ENCODE assay signal across 8 mouse cellular contexts in genomic region chr1:165460360-165460800, GRCm38 (mm10). TPM values are rescaled to one million over a fixed set of nuclear protein-coding genes. Genes with fewer than 3 reads are reported as not detected.
DNase-seq lines count a peak whose midpoint lies in the region; ATAC-seq and TF ChIP-seq lines count a peak whose summit lies in the region.

Gene Dcaf6 (minus strand): TSS chr1:165460475.
Gene Mpc2 (plus strand): TSS chr1:165460637.

- 0 out of 4 replicates have a peak, but pooled peaks of 1 of the 2 experiments have one; percentile 31 for TF ChIP-seq EP300 in MEL (IDR thresholded peaks at IDR 0.05; ENCODE audit: low read depth in 1 of 2, low read length in 2 of 2)

- H3K27ac ChIP-seq in MEL (ENCODE audit: control insufficient read depth, low read depth, low read length), result peak within 1 kb of the TSS; percentile 94
- peak within 1 kb of the TSS; percentile 90 for H3K27ac ChIP-seq in cerebellum, adult 2 months (ENCODE audit: insufficient read depth, low read length)
- H3K27ac ChIP-seq in forebrain, postnatal 0 days (ENCODE audit: low read depth, low read length), result peak within 1 kb of the TSS; percentile 96
- H3K27ac ChIP-seq in lung, embryonic 15.5 days, result peak within 1 kb of the TSS; percentile 96

- peak within 1 kb of the TSS; percentile 93 for H3K9ac ChIP-seq in MEL (ENCODE audit: control insufficient read depth, low read depth, low read length, poor library complexity, severe bottlenecking)
- peak within 1 kb of the TSS; percentile 87 for H3K9ac ChIP-seq in forebrain, postnatal 0 days
- H3K9ac ChIP-seq in lung, embryonic 15.5 days, result peak within 1 kb of the TSS; percentile 78

- under 1% methylated on average over 37 of the region's 37 CpGs for WGBS in cerebellum, adult 2 months
- 0% methylated on average over 28 of the region's 37 CpGs for WGBS in forebrain, postnatal 0 days
- under 1% methylated on average over 37 of the region's 37 CpGs for WGBS in lung, embryonic 15.5 days

- peaks cover 7 to 10% of the 10 kb centered on the region in 2 experiments for H3K4me1 ChIP-seq in MEL (ENCODE audit: control insufficient read depth in 1 of 2, insufficient read depth in 2 of 2, low read length in 2 of 2)
- no peaks in the 10 kb centered on the region for H3K4me1 ChIP-seq in cerebellum, adult 2 months (ENCODE audit: control insufficient read depth, insufficient read depth, low read length)
- H3K4me1 ChIP-seq in forebrain, postnatal 0 days (ENCODE audit: insufficient read depth), result peaks cover 12% of the 10 kb centered on the region
- peaks cover 11% of the 10 kb centered on the region for H3K4me1 ChIP-seq in lung, embryonic 15.5 days

- H3K9me3 ChIP-seq in MEL (replicated peaks; ENCODE audit: insufficient read depth, low read length), result no peaks in the 10 kb centered on the region
- no peaks in the 10 kb centered on the region for H3K9me3 ChIP-seq in forebrain, postnatal 0 days (ENCODE audit: low read length)
- H3K9me3 ChIP-seq in lung, embryonic 15.5 days, result no peaks in the 10 kb centered on the region

- TF ChIP-seq CTCF in MEL (IDR thresholded peaks at IDR 0.05 in 2 of 3, conservative IDR thresholded peaks at IDR 0.05 in 1 of 3; ENCODE audit: control insufficient read depth in 1 of 3, insufficient read depth in 1 of 3, low read depth in 2 of 3, low read length in 3 of 3, poor library complexity in 1 of 3, severe bottlenecking in 1 of 3), result peak in 1 of 3 experiments; percentile 21; a peak in 1 of 6 replicates
- no peak for TF ChIP-seq CTCF in cerebellum, adult 2 months (IDR thresholded peaks at IDR 0.05; ENCODE audit: borderline replicate concordance, insufficient read depth, low read depth, low read length)
- TF ChIP-seq CTCF in forebrain, postnatal 0 days (IDR thresholded peaks at IDR 0.05; ENCODE audit: low read depth), result peak; percentile 68

- peaks cover 0 to 13% of the 10 kb centered on the region in 2 experiments; a peak in 2 of 4 replicates for H3K36me3 ChIP-seq in MEL (ENCODE audit: control insufficient read depth in 1 of 2, insufficient read depth in 2 of 2, low read length in 2 of 2)
- H3K36me3 ChIP-seq in forebrain, postnatal 0 days (ENCODE audit: insufficient read depth), result no peaks in the 10 kb centered on the region
- H3K36me3 ChIP-seq in lung, embryonic 15.5 days, result no peaks in the 10 kb centered on the region

- peaks cover 38% of the 10 kb centered on the region for H3K79me2 ChIP-seq in MEL (ENCODE audit: control insufficient read depth, insufficient read depth, low read length, poor library complexity)

- no peak for TF ChIP-seq RAD21 in MEL (IDR thresholded peaks at IDR 0.05; ENCODE audit: low read depth, low read length)

- ATAC-seq in forebrain, postnatal 0 days, result peak; percentile 95
- ATAC-seq in lung, embryonic 15.5 days (ENCODE audit: borderline replicate concordance, extremely low read depth, low FRiP score, low TSS enrichment), result peak; percentile 93

- peak within 1 kb of the TSS; percentile 95 for H3K4me2 ChIP-seq in forebrain, postnatal 0 days (ENCODE audit: low read depth)
- peak within 1 kb of the TSS; percentile 76 for H3K4me2 ChIP-seq in lung, embryonic 15.5 days

- peak; percentile 68 to 83 for TF ChIP-seq POLR2A in MEL (IDR thresholded peaks at IDR 0.05; ENCODE audit: control insufficient read depth in 1 of 2, insufficient read depth in 1 of 2, low read depth in 1 of 2, low read length in 2 of 2, poor library complexity in 1 of 2)
- TF ChIP-seq POLR2A in cerebellum, adult 2 months (IDR thresholded peaks at IDR 0.05; ENCODE audit: borderline replicate concordance, insufficient read depth, low read length), result peak; percentile 65; the same call in 1 of the 2 replicates

- peak within 1 kb of the TSS; percentile 93 to 96 for H3K4me3 ChIP-seq in MEL (ENCODE audit: control insufficient read depth in 1 of 2, insufficient read depth in 1 of 2, low read depth in 2 of 2, low read length in 2 of 2)
- peak within 1 kb of the TSS; percentile 92 for H3K4me3 ChIP-seq in cerebellum, adult 2 months (replicated peaks; ENCODE audit: insufficient read depth, low read depth, low read length)
- peak within 1 kb of the TSS; percentile 93 for H3K4me3 ChIP-seq in forebrain, postnatal 0 days (ENCODE audit: low read depth, low read length)
- peak within 1 kb of the TSS; percentile 84 for H3K4me3 ChIP-seq in lung, embryonic 15.5 days

- DNase-seq in MEL (ENCODE audit: low read depth, low spot score), result peak; percentile 97
- DNase-seq in cerebellum, adult 2 months, result peak; percentile 99 to 100
- DNase-seq in forebrain, postnatal 0 days, result peak; percentile 100
- peak; percentile 100 for DNase-seq in heart, postnatal 4 days
- peak; percentile 98 to 99 for DNase-seq in layer of hippocampus, adult 8-10 months (ENCODE audit: low spot score in 2 of 2)
- peak; percentile 98 for DNase-seq in ovary, adult 18-20 months (ENCODE audit: low spot score)
- peak; percentile 99 for DNase-seq in thymus, postnatal 0 days (ENCODE audit: low spot score)

- H3K27me3 ChIP-seq in MEL (ENCODE audit: control insufficient read depth in 1 of 2, insufficient read depth in 2 of 2, low read length in 2 of 2), result no peaks in the 10 kb centered on the region
- no peaks in the 10 kb centered on the region for H3K27me3 ChIP-seq in cerebellum, adult 2 months (ENCODE audit: control insufficient read depth, insufficient read depth, low read length)
- H3K27me3 ChIP-seq in forebrain, postnatal 0 days (ENCODE audit: insufficient read depth, low read length), result no peaks in the 10 kb centered on the region
- H3K27me3 ChIP-seq in lung, embryonic 15.5 days, result no peaks in the 10 kb centered on the region

TF ChIP-seq in MEL, 35 proteins besides CTCF, POLR2A, EP300 and RAD21:
- TF ChIP-seq MEF2A (IDR thresholded peaks at IDR 0.05; ENCODE audit: extremely low read depth, insufficient replicate concordance, low read depth, low read length, poor library complexity, severe bottlenecking) (peak; percentile 23; the same call in 1 of the 2 replicates), MAZ (IDR thresholded peaks at IDR 0.05; ENCODE audit: low read depth, low read length) (peak; percentile 99), MYC (IDR thresholded peaks at IDR 0.05; ENCODE audit: low read depth, low read length) (no peak), ZMIZ1 (IDR thresholded peaks at IDR 0.05; ENCODE audit: low read depth, low read length) (peak; percentile 91; the same call in 1 of the 2 replicates), SIN3A (IDR thresholded peaks at IDR 0.05; ENCODE audit: low read length) (peak; percentile 51; the same call in 1 of the 2 replicates), MAFK (IDR thresholded peaks at IDR 0.05; ENCODE audit: borderline replicate concordance, low read depth, low read length) (no peak), USF1 (IDR thresholded peaks at IDR 0.05; ENCODE audit: low read depth, low read length) (no peak), TBP (IDR thresholded peaks at IDR 0.05; ENCODE audit: low read depth, low read length) (peak; percentile 55; the same call in 1 of the 2 replicates), NELFE (IDR thresholded peaks at IDR 0.05; ENCODE audit: low read depth, low read length) (peak; percentile 83), MXI1 (IDR thresholded peaks at IDR 0.05; ENCODE audit: low read depth, low read length) (no peak; the same call in 1 of the 2 replicates), HCFC1 (IDR thresholded peaks at IDR 0.05; ENCODE audit: low read depth, low read length) (peak; percentile 80), TCF12 (IDR thresholded peaks at IDR 0.05; ENCODE audit: low read depth, low read length) (peak; percentile 73; the same call in 1 of the 2 replicates), POLR2AphosphoS2 (IDR thresholded peaks at IDR 0.05; ENCODE audit: low read length) (peak; percentile 52), CHD2 (IDR thresholded peaks at IDR 0.05; ENCODE audit: low read length) (peak; percentile 97), USF2 (IDR thresholded peaks at IDR 0.05; ENCODE audit: borderline replicate concordance in 1 of 2, insufficient read depth in 1 of 2, low read depth in 1 of 2, low read length in 2 of 2) (no peak)

RNA-seq across cellular contexts. Expression of gene Dcaf6, which starts in this region (rescaled TPM):
- total RNA-seq in MEL (2012; rRNA removed), result 8.2 and 8.9 TPM in 2 replicates
- polyA plus RNA-seq in MEL (2012; ENCODE audit: insufficient read depth in 1 of 2, insufficient read length in 2 of 2, low read depth in 1 of 2, low replicate concordance in 2 of 2, missing spikeins in 1 of 2), result 10 to 100 TPM in 1 of 2 experiments, not detected in 1; 17.1 TPM
- 46.6 and 47.7 TPM in 2 replicates for polyA plus RNA-seq in cerebellum, adult 2 months (2012; rRNA removed)
- total RNA-seq in forebrain, postnatal 0 days (2014; rRNA removed), result 43.5 and 45.7 TPM in 2 replicates
- polyA plus RNA-seq in forebrain, postnatal 0 days (2015; fragmentation: Nextera tagmentation; extraction: Ambion mirVana), result 20.9 and 23.6 TPM in 2 replicates
- 10 to 100 TPM; 59.8 to 65.6 TPM for total RNA-seq in heart, postnatal 4 days (2021)
- 10 to 100 TPM; 77.9 to 92.0 (median 86.1) TPM for total RNA-seq in layer of hippocampus, adult 8-10 months (2022)
- 11.3 and 13.5 TPM in 2 replicates for polyA plus RNA-seq in lung, embryonic 15.5 days (2015; fragmentation: Nextera tagmentation; extraction: Ambion mirVana)
- polyA plus RNA-seq in thymus, postnatal 0 days (2015; fragmentation: Nextera tagmentation; extraction: Ambion mirVana), result 9.8 and 11.8 TPM in 2 replicates

RNA-seq across cellular contexts. Expression of gene Mpc2, which starts in this region (rescaled TPM):
- total RNA-seq in MEL (2012; rRNA removed), result 54.0 and 57.0 TPM in 2 replicates
- 10 to 100 TPM in 1 of 2 experiments, not detected in 1; 51.3 TPM for polyA plus RNA-seq in MEL (2012; ENCODE audit: insufficient read depth in 1 of 2, insufficient read length in 2 of 2, low read depth in 1 of 2, low replicate concordance in 2 of 2, missing spikeins in 1 of 2)
- polyA plus RNA-seq in cerebellum, adult 2 months (2012; rRNA removed), result 176 and 187 TPM in 2 replicates
- total RNA-seq in forebrain, postnatal 0 days (2014; rRNA removed), result 127 and 170 TPM in 2 replicates
- 251 and 283 TPM in 2 replicates for polyA plus RNA-seq in forebrain, postnatal 0 days (2015; fragmentation: Nextera tagmentation; extraction: Ambion mirVana)
- total RNA-seq in heart, postnatal 4 days (2021), result 100 to 1,000 TPM; 309 to 352 TPM
- 100 to 1,000 TPM; 105 to 139 (median 124) TPM for total RNA-seq in layer of hippocampus, adult 8-10 months (2022)
- 120 and 130 TPM in 2 replicates for polyA plus RNA-seq in lung, embryonic 15.5 days (2015; fragmentation: Nextera tagmentation; extraction: Ambion mirVana)
- polyA plus RNA-seq in thymus, postnatal 0 days (2015; fragmentation: Nextera tagmentation; extraction: Ambion mirVana), result 217 and 219 TPM in 2 replicates

Comparison
In these comparisons a context has a peak if more than half of its experiments do, and no peak if none do; other contexts are left out.
1. Peak in every context shown above with its lines: DNase-seq, ATAC-seq, H3K4me3 ChIP-seq and H3K27ac ChIP-seq.